ENCODE assay signal across 25 mouse cellular contexts in genomic region chr5:67628180-67628940, GRCm38 (mm10). TPM values are rescaled to one million over a fixed set of nuclear protein-coding genes. Genes with fewer than 3 reads are reported as not detected.
DNase-seq lines count a peak whose midpoint lies in the region; ATAC-seq and TF ChIP-seq lines count a peak whose summit lies in the region.
"Had no signal": no experiment of that assay in that cellular context is flagged by ENCODE, and none has a peak within 500 bp of the region (broad histone marks: within the 10 kb centered on the region; RNA-seq: fewer than 3 reads in every experiment).

No protein-coding gene starts in this region.

- no peak for DNase-seq in kidney, adult 8-10 months
- peak; percentile 11 for DNase-seq in neural tube, embryonic 10.5 days (ENCODE audit: extremely low spot score, low spot score)
- DNase-seq in limb, embryonic 10.5 days (ENCODE audit: low spot score), result peak; percentile 26
- peak; percentile 26 for DNase-seq in stomach, postnatal 0 days (ENCODE audit: low spot score)
- DNase-seq: adrenal gland, postnatal 10 days; cerebellum, adult 18-20 months; cerebellum, postnatal 14 days; forebrain, postnatal 0 days; gastrocnemius, postnatal 25 days; heart, adult 2 months; heart, postnatal 4 days; kidney, postnatal 4 days; layer of hippocampus, adult 9-11 months; liver; liver, postnatal 0 days; retina, postnatal 1 day; right cerebral cortex, postnatal 25 days; spleen, adult 18-20 months had no signal

- no peak overlapping the region for H3K9ac ChIP-seq in kidney, embryonic 14.5 days (ENCODE audit: low read depth, low read length)
- no peak overlapping the region for H3K9ac ChIP-seq in neural tube, embryonic 15.5 days (replicated peaks)
- H3K9ac ChIP-seq in stomach, postnatal 0 days (ENCODE audit: low read length), result no peak overlapping the region
- H3K9ac ChIP-seq: forebrain, postnatal 0 days; kidney, embryonic 15.5 days; liver, postnatal 0 days; midbrain, embryonic 13.5 days had no signal

- no peak overlapping the region for H3K27ac ChIP-seq in kidney, embryonic 14.5 days (ENCODE audit: low read depth, low read length)
- no peak overlapping the region for H3K27ac ChIP-seq in neural tube, embryonic 15.5 days (replicated peaks)
- H3K27ac ChIP-seq in limb, embryonic 10.5 days, result no peak overlapping the region
- H3K27ac ChIP-seq in stomach, postnatal 0 days (replicated peaks), result no peak overlapping the region
- H3K27ac ChIP-seq: forebrain, embryonic 10.5 days; heart, adult 2 months; midbrain, embryonic 13.5 days had no signal

- H3K27me3 ChIP-seq in kidney, embryonic 14.5 days (ENCODE audit: control insufficient read depth, insufficient read depth, low read length), result no peaks in the 10 kb centered on the region
- no peaks in the 10 kb centered on the region for H3K27me3 ChIP-seq in neural tube, embryonic 15.5 days (replicated peaks)
- H3K27me3 ChIP-seq in limb, embryonic 10.5 days (ENCODE audit: low read depth, poor library complexity, severe bottlenecking), result no peaks in the 10 kb centered on the region
- H3K27me3 ChIP-seq in stomach, postnatal 0 days (ENCODE audit: control insufficient read depth, insufficient read depth, low read length), result no peaks in the 10 kb centered on the region
- H3K27me3 ChIP-seq: kidney, embryonic 15.5 days had no signal

- ATAC-seq in kidney, embryonic 14.5 days (ENCODE audit: low FRiP score, low TSS enrichment), result peak; percentile 44; the same call in 1 of the 2 replicates
- ATAC-seq in neural tube, embryonic 15.5 days (ENCODE audit: low FRiP score), result no peak
- ATAC-seq in stomach, postnatal 0 days (ENCODE audit: low FRiP score, low TSS enrichment), result peak; percentile 82; the same call in 1 of the 2 replicates
- no peak for ATAC-seq in frontal cortex, adult (ENCODE audit: low TSS enrichment)
- ATAC-seq: forebrain, postnatal 0 days; liver, postnatal 0 days; midbrain, embryonic 13.5 days had no signal

- WGBS in kidney, embryonic 14.5 days, result 63% methylated on average over 9 of the region's 9 CpGs
- WGBS in neural tube, embryonic 15.5 days, result 83% methylated on average over 9 of the region's 9 CpGs
- 75% methylated on average over 9 of the region's 9 CpGs for WGBS in limb, embryonic 10.5 days
- WGBS in stomach, postnatal 0 days, result 51% methylated on average over 9 of the region's 9 CpGs

- no peak for TF ChIP-seq CTCF in stomach, postnatal 0 days (IDR thresholded peaks at IDR 0.05; ENCODE audit: low read depth)

- H3K36me3 ChIP-seq in kidney, embryonic 14.5 days (ENCODE audit: control insufficient read depth, insufficient read depth, low read length), result no peaks in the 10 kb centered on the region
- no peaks in the 10 kb centered on the region for H3K36me3 ChIP-seq in neural tube, embryonic 15.5 days
- no peaks in the 10 kb centered on the region for H3K36me3 ChIP-seq in limb, embryonic 10.5 days
- no peaks in the 10 kb centered on the region for H3K36me3 ChIP-seq in stomach, postnatal 0 days (ENCODE audit: control insufficient read depth, insufficient read depth, low read length)
- H3K36me3 ChIP-seq: forebrain, embryonic 10.5 days; kidney, embryonic 15.5 days had no signal

- 0 out of 2 replicates have a peak, but pooled peaks cover 6% of the 10 kb centered on the region for H3K4me1 ChIP-seq in kidney, embryonic 14.5 days (ENCODE audit: control insufficient read depth, insufficient read depth, low read length)
- no peaks in the 10 kb centered on the region for H3K4me1 ChIP-seq in neural tube, embryonic 15.5 days
- peaks cover 4% of the 10 kb centered on the region for H3K4me1 ChIP-seq in limb, embryonic 10.5 days
- no peaks in the 10 kb centered on the region for H3K4me1 ChIP-seq in stomach, postnatal 0 days (replicated peaks; ENCODE audit: control insufficient read depth, insufficient read depth)

- no peaks in the 10 kb centered on the region for H3K9me3 ChIP-seq in kidney, embryonic 14.5 days (ENCODE audit: control insufficient read depth, low read length)
- H3K9me3 ChIP-seq in neural tube, embryonic 15.5 days (replicated peaks), result no peaks in the 10 kb centered on the region
- no peaks in the 10 kb centered on the region for H3K9me3 ChIP-seq in limb, embryonic 10.5 days (replicated peaks)
- no peaks in the 10 kb centered on the region for H3K9me3 ChIP-seq in stomach, postnatal 0 days (ENCODE audit: control insufficient read depth, low read length)
- H3K9me3 ChIP-seq: forebrain, embryonic 10.5 days; kidney, embryonic 15.5 days; midbrain, embryonic 13.5 days had no signal

- H3K4me2 ChIP-seq in kidney, embryonic 14.5 days (replicated peaks; ENCODE audit: low read depth, low read length), result no peak overlapping the region
- no peak overlapping the region for H3K4me2 ChIP-seq in neural tube, embryonic 15.5 days
- H3K4me2 ChIP-seq in stomach, postnatal 0 days (replicated peaks; ENCODE audit: low read depth), result no peak overlapping the region
- H3K4me2 ChIP-seq: kidney, embryonic 15.5 days; midbrain, embryonic 13.5 days had no signal

- no peak overlapping the region for H3K4me3 ChIP-seq in kidney, embryonic 14.5 days (ENCODE audit: low read length)
- H3K4me3 ChIP-seq in neural tube, embryonic 15.5 days (replicated peaks), result no peak overlapping the region
- H3K4me3 ChIP-seq in limb, embryonic 10.5 days, result no peak overlapping the region
- no peak overlapping the region for H3K4me3 ChIP-seq in stomach, postnatal 0 days (ENCODE audit: low read depth, low read length)
- H3K4me3 ChIP-seq: forebrain, embryonic 10.5 days; heart, adult 2 months; kidney, embryonic 15.5 days; midbrain, embryonic 13.5 days had no signal

- no peak for TF ChIP-seq EP300 in stomach, postnatal 0 days (optimal IDR thresholded peaks at IDR 0.05)

RNA-seq across cellular contexts. Expression of gene Shisa3, which starts 20.7 kb away (rescaled TPM):
- polyA plus RNA-seq in kidney, embryonic 14.5 days (2014; fragmentation: Nextera tagmentation; extraction: Ambion mirVana), result 110 and 145 TPM in 2 replicates
- 3.0 and 3.7 TPM in 2 replicates for polyA plus RNA-seq in neural tube, embryonic 15.5 days (2015; fragmentation: Nextera tagmentation; extraction: Ambion mirVana)
- polyA plus RNA-seq in limb, embryonic 10.5 days (2016; fragmentation: Nextera tagmentation; extraction: Ambion mirVana), result 4.8 and 5.2 TPM in 2 replicates
- polyA plus RNA-seq in stomach, postnatal 0 days (2015; fragmentation: Nextera tagmentation; extraction: Ambion mirVana), result 13.7 and 14.5 TPM in 2 replicates
- polyA plus RNA-seq: C2C12 had no signal

Comparison
In these comparisons a context has a peak if more than half of its experiments do, and no peak if none do; other contexts are left out.
1. ATAC-seq: peak in kidney, embryonic 14.5 days (single experiment) and stomach, postnatal 0 days (single experiment); none in neural tube, embryonic 15.5 days (single experiment) and frontal cortex, adult (single experiment).
2. DNase-seq: peak in neural tube, embryonic 10.5 days (single experiment), limb, embryonic 10.5 days (single experiment) and stomach, postnatal 0 days (single experiment); none in kidney, adult 8-10 months (0 of 2).